Mouse (Mus musculus): Measurements from ENCODE around the gene Gpx7. TPM values are rescaled to one million over a fixed set of nuclear protein-coding genes. Genes with fewer than 3 reads are reported as not detected.

Gene Gpx7
- polyA plus RNA-seq, 1 experiment from 2014 or later: 9.7 TPM

DNA sequence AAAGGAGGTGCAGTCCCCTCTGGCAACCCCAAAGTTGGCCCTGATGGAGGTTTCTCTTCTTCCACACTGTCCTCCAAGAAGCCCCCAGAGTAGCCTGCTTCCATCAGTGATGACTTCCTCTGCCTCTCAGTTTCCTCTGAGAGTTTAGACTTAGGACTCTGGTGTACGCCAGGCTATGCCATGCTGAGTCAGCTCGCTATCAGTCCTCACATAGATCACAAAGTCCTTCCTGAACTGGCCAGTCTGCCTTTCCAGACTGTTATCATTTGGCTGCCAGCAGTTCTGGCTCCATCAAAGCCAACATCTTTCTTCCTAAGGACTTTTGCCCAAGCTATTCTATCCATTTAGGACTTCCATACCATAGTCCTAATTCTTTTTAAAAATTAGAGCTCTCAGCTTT, 14.2 kb downstream of the Gpx7 start:
- ATAC-seq (ENCODE audit: insufficient read depth): no peak
- Histone ChIP-seq H3K4me1 (replicated peaks) (no peaks in the 10 kb centered on the region; the same call in 1 of the 2 replicates), H3K9ac (no peak overlapping the region), H3K4me3 (replicated peaks) (no peak overlapping the region), H3K27ac (replicated peaks) (no peak overlapping the region), H3K27me3 (peaks cover 4% of the 10 kb centered on the region; the same call in 1 of the 2 replicates), H3K9me3 (replicated peaks) (no peaks in the 10 kb centered on the region), H3K4me2 (no peak overlapping the region), H3K36me3 (replicated peaks) (no peaks in the 10 kb centered on the region)
- 8% methylated on average over 2 of the region's 2 CpGs for WGBS (ENCODE audit: insufficient replicate concordance)

DNA sequence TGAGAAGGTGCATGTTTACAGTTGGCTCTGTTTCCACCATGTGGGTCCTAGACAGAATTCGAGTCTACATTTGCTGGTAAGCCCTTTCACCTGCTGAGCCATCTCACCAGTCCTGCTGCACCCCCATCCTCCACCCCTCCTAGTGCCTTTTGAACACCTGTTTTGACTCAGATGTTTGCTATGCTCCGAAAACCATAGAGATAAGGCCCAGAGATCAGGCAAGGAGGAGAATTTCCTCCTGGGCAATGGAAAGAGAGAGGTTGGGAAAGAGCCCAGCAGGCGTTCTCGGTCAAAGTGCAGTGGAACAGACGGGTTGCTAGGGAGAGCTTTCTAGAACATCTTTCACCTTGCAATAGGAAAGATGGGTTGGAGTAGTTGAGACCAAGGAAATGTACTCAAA, 15.6 kb downstream of the Gpx7 start:
- Histone ChIP-seq H3K4me2 (no peak overlapping the region), H3K27me3 (peaks cover 14% of the 10 kb centered on the region), H3K9me3 (replicated peaks) (no peaks in the 10 kb centered on the region), H3K27ac (replicated peaks) (no peak overlapping the region), H3K4me3 (replicated peaks) (no peak overlapping the region), H3K9ac (no peak overlapping the region), H3K36me3 (replicated peaks) (no peaks in the 10 kb centered on the region), H3K4me1 (replicated peaks) (no peaks in the 10 kb centered on the region; the same call in 1 of the 2 replicates)
- 62% methylated on average over 5 of the region's 5 CpGs for WGBS (ENCODE audit: insufficient replicate concordance)
- no peak for ATAC-seq (ENCODE audit: insufficient read depth)

DNA sequence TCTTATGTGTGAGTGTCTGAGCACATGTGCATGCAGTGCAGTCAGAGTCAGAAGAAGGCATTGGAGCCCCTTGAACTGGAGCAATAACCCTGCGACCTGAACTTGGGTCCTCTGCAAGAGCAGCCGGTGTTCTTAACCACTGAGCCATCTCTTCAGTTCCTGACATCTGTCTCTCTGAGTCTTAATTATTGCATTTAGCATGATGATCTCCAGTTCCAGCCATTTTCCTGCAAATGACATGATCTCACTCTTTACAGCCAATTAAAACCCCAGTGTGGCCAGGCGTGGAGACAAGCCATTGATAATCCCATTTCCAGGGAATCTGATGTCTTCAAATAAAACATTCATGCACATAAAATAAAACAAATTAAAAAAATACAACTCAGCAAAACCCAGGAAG, 18.0 kb downstream of the Gpx7 start:
- no peaks in the 10 kb centered on the region for H3K9me3 ChIP-seq (replicated peaks)
- no peak overlapping the region for H3K4me2 ChIP-seq
- H3K27me3 ChIP-seq: peaks cover 37% of the 10 kb centered on the region
- ATAC-seq (ENCODE audit: insufficient read depth): no peak
- WGBS (ENCODE audit: insufficient replicate concordance): 65% methylated on average over 3 of the region's 3 CpGs
- no peak overlapping the region for H3K27ac ChIP-seq (replicated peaks)
- no peak overlapping the region for H3K9ac ChIP-seq
- H3K4me3 ChIP-seq (replicated peaks): no peak overlapping the region
- no peaks in the 10 kb centered on the region for H3K36me3 ChIP-seq (replicated peaks)
- H3K4me1 ChIP-seq (replicated peaks): no peaks in the 10 kb centered on the region; the same call in 1 of the 2 replicates

DNA sequence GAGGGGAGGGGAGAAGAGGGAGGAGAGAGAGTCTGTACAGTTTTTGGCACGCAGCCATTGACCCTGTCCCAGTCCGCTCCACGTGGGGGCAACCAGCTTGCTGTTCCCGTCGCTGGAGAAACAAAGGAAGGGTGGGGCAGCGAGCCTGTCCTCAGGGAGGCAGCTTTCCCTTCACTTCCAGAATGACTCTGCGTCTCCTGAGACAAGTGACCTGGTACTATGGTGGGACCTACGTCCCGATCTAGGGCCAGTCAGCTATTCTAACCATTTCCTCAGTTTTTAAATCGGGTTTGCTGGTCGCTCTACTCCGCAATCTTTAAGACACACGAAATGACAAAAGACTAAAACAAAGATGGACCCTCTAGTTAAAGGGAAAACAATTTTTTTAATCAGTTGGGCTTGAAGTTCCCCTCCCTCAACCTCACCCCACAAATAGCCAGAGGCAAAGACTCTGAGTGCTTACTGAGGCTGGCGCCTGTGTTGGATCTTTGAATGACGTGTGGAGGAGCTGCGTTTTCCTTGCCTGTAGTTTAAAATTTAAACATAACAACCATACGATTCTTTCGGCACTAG, 19.0 kb downstream of the Gpx7 start:
- Histone ChIP-seq H3K27ac (replicated peaks) (no peak overlapping the region), H3K4me1 (replicated peaks) (peaks cover 6% of the 10 kb centered on the region; the same call in 1 of the 2 replicates), H3K36me3 (replicated peaks) (no peaks in the 10 kb centered on the region), H3K9ac (no peak overlapping the region; the same call in 1 of the 2 replicates), H3K27me3 (peaks cover 47% of the 10 kb centered on the region), H3K9me3 (replicated peaks) (no peaks in the 10 kb centered on the region), H3K4me3 (replicated peaks) (peak overlapping the region; percentile 40), H3K4me2 (peak overlapping the region; percentile 61)
- 7% methylated on average over 18 of the region's 18 CpGs for WGBS (ENCODE audit: insufficient replicate concordance)
- no peak; the same call in 1 of the 2 replicates for ATAC-seq (ENCODE audit: insufficient read depth)

DNA sequence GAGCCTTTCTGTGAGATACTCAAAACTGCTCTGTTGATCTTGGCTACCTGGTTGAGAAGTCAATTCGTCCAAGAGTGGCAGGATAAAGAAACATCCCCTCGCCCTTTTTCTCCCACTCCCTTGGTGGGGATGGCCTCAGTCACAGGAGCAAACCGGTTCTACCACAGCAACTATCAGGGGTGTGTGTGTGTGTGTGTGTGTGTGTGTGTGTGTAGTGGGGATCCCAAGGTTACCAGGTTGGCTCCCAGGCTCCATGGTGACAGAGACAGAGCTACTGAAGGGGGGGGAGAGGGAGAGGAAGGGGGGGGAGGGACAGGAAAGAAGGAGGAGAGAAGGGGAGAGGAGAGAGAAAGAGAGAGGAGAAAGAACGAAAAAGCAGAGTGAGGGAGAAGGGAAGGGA, 19.7 kb downstream of the Gpx7 start:
- peak overlapping the region; percentile 61; the same call in 1 of the 2 replicates for H3K4me2 ChIP-seq

GRCm38 (mm10) chr4:108386087-108386486, 20.7 kb downstream of the Gpx7 start:
- H3K4me1 ChIP-seq (replicated peaks): peaks cover 6% of the 10 kb centered on the region; the same call in 1 of the 2 replicates
- no peak overlapping the region for H3K4me3 ChIP-seq (replicated peaks)
- no peak overlapping the region for H3K4me2 ChIP-seq
- no peaks in the 10 kb centered on the region for H3K36me3 ChIP-seq (replicated peaks)
- peaks cover 64% of the 10 kb centered on the region for H3K27me3 ChIP-seq
- no peak overlapping the region for H3K9ac ChIP-seq
- no peaks in the 10 kb centered on the region for H3K9me3 ChIP-seq (replicated peaks)
- 28% methylated on average over 1 of the region's 1 CpGs for WGBS (ENCODE audit: insufficient replicate concordance)
- ATAC-seq (ENCODE audit: insufficient read depth): no peak
- H3K27ac ChIP-seq (replicated peaks): no peak overlapping the region

More for the DNA sequence above, 19.7 kb downstream of the Gpx7 start:
- ATAC-seq (ENCODE audit: insufficient read depth): no peak
- H3K4me3 ChIP-seq (replicated peaks): no peak overlapping the region
- H3K4me1 ChIP-seq (replicated peaks): peaks cover 6% of the 10 kb centered on the region; the same call in 1 of the 2 replicates
- H3K9ac ChIP-seq: no peak overlapping the region
- WGBS (ENCODE audit: insufficient replicate concordance): 29% methylated on average over 4 of the region's 4 CpGs
- H3K36me3 ChIP-seq (replicated peaks): no peaks in the 10 kb centered on the region
- H3K9me3 ChIP-seq (replicated peaks): no peaks in the 10 kb centered on the region
- no peak overlapping the region for H3K27ac ChIP-seq (replicated peaks)
- peaks cover 53% of the 10 kb centered on the region for H3K27me3 ChIP-seq

GRCm38 (mm10) chr4:108383183-108383714, 23.5 kb downstream of the Gpx7 start, which contains the start of gene Shisal2a:
Gene Shisal2a (minus strand): TSS chr4:108383349.
- peaks cover 75% of the 10 kb centered on the region for H3K27me3 ChIP-seq
- no peaks in the 10 kb centered on the region for H3K36me3 ChIP-seq (replicated peaks)
- peak within 1 kb of the TSS; percentile 58 for H3K4me2 ChIP-seq
- peak within 1 kb of the TSS; percentile 40 for H3K4me3 ChIP-seq (replicated peaks)
- 0 out of 2 replicates have a peak, but pooled peaks cover 6% of the 10 kb centered on the region for H3K4me1 ChIP-seq (replicated peaks)
- H3K27ac ChIP-seq (replicated peaks): no peak within 1 kb of the TSS
- no peak within 1 kb of the TSS for H3K9ac ChIP-seq
- H3K9me3 ChIP-seq (replicated peaks): no peaks in the 10 kb centered on the region
- no peak for ATAC-seq (ENCODE audit: insufficient read depth)
- 2% methylated on average over 55 of the region's 55 CpGs for WGBS (ENCODE audit: insufficient replicate concordance)

GRCm38 (mm10) chr4:108380146-108380545, 26.6 kb downstream of the Gpx7 start:
- WGBS (ENCODE audit: insufficient replicate concordance): 7% methylated on average over 1 of the region's 1 CpGs
- ATAC-seq (ENCODE audit: insufficient read depth): no peak

DNA sequence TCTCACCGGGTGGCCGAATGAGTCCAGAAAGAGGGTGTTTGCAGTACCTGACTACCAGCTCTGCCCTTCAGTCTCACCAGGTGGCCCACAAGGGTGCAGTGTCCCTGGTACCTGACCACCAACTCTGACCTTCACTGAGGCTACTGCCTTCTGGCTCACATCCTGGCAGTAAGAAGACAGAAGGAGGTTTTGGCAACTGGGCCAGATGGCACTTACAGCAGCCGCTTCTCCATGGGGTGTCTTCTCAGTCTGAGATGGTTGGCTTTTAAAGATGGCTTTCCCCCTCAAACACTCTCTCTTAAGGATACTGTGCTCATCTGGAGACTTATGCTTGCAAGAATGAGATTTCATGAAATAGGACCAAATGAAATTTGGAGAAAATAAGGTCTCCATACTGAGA, 27.3 kb downstream of the Gpx7 start:
- H3K9me3 ChIP-seq (replicated peaks): no peaks in the 10 kb centered on the region
- no peak for ATAC-seq (ENCODE audit: insufficient read depth)
- WGBS (ENCODE audit: insufficient replicate concordance): 73% methylated on average over 3 of the region's 3 CpGs
- no peak overlapping the region for H3K4me2 ChIP-seq
- no peak overlapping the region for H3K9ac ChIP-seq
- H3K27ac ChIP-seq (replicated peaks): no peak overlapping the region
- no peaks in the 10 kb centered on the region for H3K36me3 ChIP-seq (replicated peaks)
- H3K4me3 ChIP-seq (replicated peaks): no peak overlapping the region
- H3K27me3 ChIP-seq: peaks cover 46% of the 10 kb centered on the region
- 0 out of 2 replicates have a peak, but pooled peaks cover 6% of the 10 kb centered on the region for H3K4me1 ChIP-seq (replicated peaks)

More at GRCm38 (mm10) chr4:108380146-108380545, 26.6 kb downstream of the Gpx7 start:
- no peak overlapping the region for H3K27ac ChIP-seq (replicated peaks)
- 0 out of 2 replicates have a peak, but pooled peaks cover 6% of the 10 kb centered on the region for H3K4me1 ChIP-seq (replicated peaks)
- H3K4me2 ChIP-seq: no peak overlapping the region
- no peak overlapping the region for H3K9ac ChIP-seq
- H3K27me3 ChIP-seq: peaks cover 51% of the 10 kb centered on the region
- H3K4me3 ChIP-seq (replicated peaks): no peak overlapping the region
- H3K36me3 ChIP-seq (replicated peaks): no peaks in the 10 kb centered on the region
- H3K9me3 ChIP-seq (replicated peaks): no peaks in the 10 kb centered on the region

DNA sequence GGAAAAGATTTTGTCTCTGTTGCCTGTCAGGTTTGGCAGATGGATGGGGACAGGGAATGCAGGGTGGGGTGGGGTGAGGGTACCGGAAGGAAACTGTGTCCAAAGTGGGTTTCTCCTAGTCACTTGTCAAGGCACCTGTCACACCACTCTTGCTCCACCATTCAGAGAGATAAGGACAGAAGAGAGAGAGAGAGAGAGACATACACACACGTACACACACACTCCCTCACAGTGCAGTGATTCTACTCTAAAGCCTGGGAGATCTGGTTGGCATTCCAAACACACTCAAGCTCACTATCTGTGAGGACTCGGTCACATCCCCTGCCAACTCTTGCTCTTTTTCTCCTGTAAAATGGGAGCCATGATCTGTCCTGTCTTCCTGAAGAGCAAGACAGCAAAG, 34.6 kb downstream of the Gpx7 start:
- Histone ChIP-seq H3K27ac (replicated peaks) (no peak overlapping the region), H3K36me3 (replicated peaks) (no peaks in the 10 kb centered on the region), H3K4me2 (no peak overlapping the region), H3K9me3 (replicated peaks) (no peaks in the 10 kb centered on the region), H3K4me1 (replicated peaks) (peaks cover 4% of the 10 kb centered on the region; the same call in 1 of the 2 replicates), H3K27me3 (no peaks in the 10 kb centered on the region; the same call in 1 of the 2 replicates), H3K4me3 (replicated peaks) (no peak overlapping the region), H3K9ac (no peak overlapping the region)
- WGBS (ENCODE audit: insufficient replicate concordance): 43% methylated on average over 3 of the region's 3 CpGs
- ATAC-seq (ENCODE audit: insufficient read depth): no peak

GRCm38 (mm10) chr4:108371421-108371820, 35.3 kb downstream of the Gpx7 start:
- no peak overlapping the region for H3K27ac ChIP-seq (replicated peaks)
- no peak for ATAC-seq (ENCODE audit: insufficient read depth)
- H3K27me3 ChIP-seq: no peaks in the 10 kb centered on the region; the same call in 1 of the 2 replicates
- no peak overlapping the region for H3K4me2 ChIP-seq
- H3K36me3 ChIP-seq (replicated peaks): no peaks in the 10 kb centered on the region
- H3K9ac ChIP-seq: no peak overlapping the region
- H3K9me3 ChIP-seq (replicated peaks): no peaks in the 10 kb centered on the region
- peaks cover 4% of the 10 kb centered on the region; the same call in 1 of the 2 replicates for H3K4me1 ChIP-seq (replicated peaks)
- no peak overlapping the region for H3K4me3 ChIP-seq (replicated peaks)
- WGBS (ENCODE audit: insufficient replicate concordance): 67% methylated on average over 3 of the region's 3 CpGs
